Mouse (Mus musculus) intestine, embryonic 15.5 days (tissue): ENCODE measurements around the gene Dennd1b. TPM values are rescaled to one million over a fixed set of nuclear protein-coding genes. Genes with fewer than 3 reads are reported as not detected.

ENCODE experiments used
- ATAC-seq: fragments of 200-750 bp; cut with Nextera tagmentation; 2 replicates; pipeline ENCODE4 v1.8.0; 2017; ENCODE audit warnings: moderate TSS enrichment, moderate library complexity
- H3K27ac ChIP-seq: fragments of 300-500 bp; sonication (generic); 2 replicates; pipeline ENCODE4 v1.5.1; 2015; ENCODE audit warnings: mild to moderate bottlenecking, inconsistent platforms
- H3K27me3 ChIP-seq: fragments of 300-500 bp; sonication (generic); replicated peaks from 2 replicates; pipeline ENCODE4 v1.6.1; 2015; ENCODE audit warnings: inconsistent platforms
- H3K36me3 ChIP-seq: fragments of 300-500 bp; sonication (generic); 2 replicates; pipeline ENCODE4 v1.6.1; 2015; ENCODE audit warnings: inconsistent platforms
- H3K4me1 ChIP-seq: fragments of 300-500 bp; sonication (generic); replicated peaks from 2 replicates; pipeline ENCODE4 v1.6.1; 2015; ENCODE audit warnings: inconsistent platforms
- H3K4me2 ChIP-seq: fragments of 300-500 bp; sonication (generic); replicated peaks from 2 replicates; pipeline ENCODE4 v1.6.1; 2015; ENCODE audit warnings: mild to moderate bottlenecking, inconsistent platforms
- H3K4me3 ChIP-seq: fragments of 300-500 bp; sonication (generic); replicated peaks from 2 replicates; pipeline ENCODE4 v1.5.1; 2015; ENCODE audit warnings: inconsistent platforms
- H3K9ac ChIP-seq: fragments of 300-500 bp; sonication (generic); 2 replicates; pipeline ENCODE4 v1.6.1; 2015; ENCODE audit warnings: inconsistent platforms
- H3K9me3 ChIP-seq: fragments of 300-500 bp; sonication (generic); 2 replicates; pipeline ENCODE4 v1.6.1; 2016; ENCODE audit warnings: inconsistent platforms
- WGBS: fragments of 180-500 bp; shearing (Covaris S2); methylation state at CpG from one replicate; pipeline ENCODE4 v1.1.7; 2015; 5-methylcytosine and 5-hydroxymethylcytosine counted together
- polyA plus RNA-seq: library from polyadenylated mRNA; unstranded; fragments of >200 nt; fragmentation: Nextera tagmentation; extraction: Ambion mirVana; gene quantifications from 2 replicates; pipeline ENCODE4 v1.2.1, GENCODE M21; 2015

The Dennd1b gene
- polyA plus RNA-seq, 1 experiment from 2014 or later: 9.0 TPM

GRCm38 (mm10) chr1:138965511-138965910, 2.3 kb downstream of the Dennd1b start:
- Histone ChIP-seq H3K9me3 (no peaks in the 10 kb centered on the region), H3K9ac (no peak overlapping the region), H3K27ac (no peak overlapping the region), H3K4me2 (no peak overlapping the region), H3K4me1 (0 out of 2 replicates have a peak, but pooled peaks cover 7% of the 10 kb centered on the region), H3K4me3 (no peak overlapping the region), H3K27me3 (no peaks in the 10 kb centered on the region), H3K36me3 (no peaks in the 10 kb centered on the region)
- WGBS: 85% methylated on average over 2 of the region's 2 CpGs
- ATAC-seq: no peak

- Histone ChIP-seq H3K27ac (no peak overlapping the region), H3K9me3 (no peaks in the 10 kb centered on the region), H3K36me3 (no peaks in the 10 kb centered on the region), H3K27me3 (no peaks in the 10 kb centered on the region), H3K4me3 (no peak overlapping the region), H3K4me1 (0 out of 2 replicates have a peak, but pooled peaks cover 7% of the 10 kb centered on the region), H3K9ac (no peak overlapping the region), H3K4me2 (no peak overlapping the region)
- no peak for ATAC-seq
- 62% methylated on average over 7 of the region's 7 CpGs for WGBS
These were observed 4.2 kb downstream of the Dennd1b start for GRCm38 (mm10) chr1:138967450-138967849.

DNA sequence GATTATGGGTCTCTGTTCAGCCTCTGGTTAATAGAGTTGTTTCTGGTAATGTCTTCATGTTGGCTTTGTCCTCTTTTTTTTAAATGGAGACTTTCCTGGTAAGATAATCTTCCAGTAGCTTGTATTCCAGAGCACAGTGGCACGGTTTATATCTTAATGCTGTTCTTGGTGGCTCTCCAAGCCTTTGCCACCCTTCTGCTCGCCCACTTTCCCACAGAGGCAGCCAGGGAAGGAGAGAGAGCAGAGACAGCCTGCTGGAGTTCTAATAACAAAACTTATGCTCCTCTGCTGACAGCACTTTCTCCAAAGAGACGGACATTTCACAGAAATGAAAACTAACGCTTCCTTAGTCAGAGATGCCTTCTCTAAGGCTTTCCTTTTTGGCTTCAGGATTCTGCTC, 6.8 kb downstream of the Dennd1b start:
- no peak overlapping the region for H3K9ac ChIP-seq
- H3K4me3 ChIP-seq: no peak overlapping the region
- WGBS: 66% methylated on average over 4 of the region's 4 CpGs
- 0 out of 2 replicates have a peak, but pooled peaks cover 4% of the 10 kb centered on the region for H3K4me1 ChIP-seq
- no peak overlapping the region for H3K4me2 ChIP-seq
- no peaks in the 10 kb centered on the region for H3K36me3 ChIP-seq
- H3K27ac ChIP-seq: no peak overlapping the region
- no peaks in the 10 kb centered on the region for H3K9me3 ChIP-seq
- ATAC-seq: no peak
- H3K27me3 ChIP-seq: no peaks in the 10 kb centered on the region

DNA sequence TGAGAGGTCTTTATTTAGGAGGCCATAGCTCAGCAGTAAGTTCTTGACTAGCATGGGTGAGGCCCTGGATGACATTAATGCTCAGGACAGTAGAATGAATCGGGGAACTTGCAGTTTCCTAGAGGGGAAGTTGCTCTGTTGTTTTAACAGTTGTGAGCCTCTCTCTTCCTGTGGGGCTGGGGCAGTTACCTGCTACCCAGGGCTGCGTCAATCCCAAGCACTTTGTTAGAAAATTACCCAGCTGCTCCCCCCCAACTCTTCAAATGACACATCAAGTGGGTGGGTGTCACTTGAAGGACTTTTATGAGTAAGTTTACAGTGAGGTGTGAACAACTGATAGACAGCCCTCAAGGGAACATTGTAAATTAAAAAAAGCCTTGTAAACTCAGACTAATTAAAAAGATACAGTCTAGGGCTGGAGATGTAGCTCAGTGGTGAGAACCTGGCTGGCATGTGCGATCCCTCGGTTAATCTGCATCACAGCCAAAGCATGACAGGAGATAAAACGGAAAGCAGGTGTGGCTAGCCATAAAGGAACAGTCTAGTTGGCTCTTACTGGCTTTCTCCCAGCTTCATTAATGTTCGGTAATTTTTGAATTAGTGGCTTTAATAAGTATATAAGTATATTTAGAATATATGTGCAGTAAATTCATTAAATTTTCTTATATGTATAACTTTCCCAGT, 10.4 kb downstream of the Dennd1b start:
- H3K27ac ChIP-seq: no peak overlapping the region
- H3K9me3 ChIP-seq: no peaks in the 10 kb centered on the region
- no peaks in the 10 kb centered on the region for H3K4me1 ChIP-seq
- no peak overlapping the region for H3K4me2 ChIP-seq
- H3K4me3 ChIP-seq: no peak overlapping the region
- H3K36me3 ChIP-seq: no peaks in the 10 kb centered on the region
- H3K9ac ChIP-seq: no peak overlapping the region
- ATAC-seq: no peak
- H3K27me3 ChIP-seq: no peaks in the 10 kb centered on the region
- 69% methylated on average over 6 of the region's 6 CpGs for WGBS

GRCm38 (mm10) chr1:138974836-138975235, 11.6 kb downstream of the Dennd1b start:
- no peak for ATAC-seq
- Histone ChIP-seq H3K4me2 (no peak overlapping the region), H3K9me3 (no peaks in the 10 kb centered on the region), H3K4me1 (no peaks in the 10 kb centered on the region), H3K9ac (no peak overlapping the region), H3K4me3 (no peak overlapping the region), H3K27me3 (no peaks in the 10 kb centered on the region), H3K36me3 (no peaks in the 10 kb centered on the region), H3K27ac (no peak overlapping the region)
- 80% methylated on average over 8 of the region's 8 CpGs for WGBS

DNA sequence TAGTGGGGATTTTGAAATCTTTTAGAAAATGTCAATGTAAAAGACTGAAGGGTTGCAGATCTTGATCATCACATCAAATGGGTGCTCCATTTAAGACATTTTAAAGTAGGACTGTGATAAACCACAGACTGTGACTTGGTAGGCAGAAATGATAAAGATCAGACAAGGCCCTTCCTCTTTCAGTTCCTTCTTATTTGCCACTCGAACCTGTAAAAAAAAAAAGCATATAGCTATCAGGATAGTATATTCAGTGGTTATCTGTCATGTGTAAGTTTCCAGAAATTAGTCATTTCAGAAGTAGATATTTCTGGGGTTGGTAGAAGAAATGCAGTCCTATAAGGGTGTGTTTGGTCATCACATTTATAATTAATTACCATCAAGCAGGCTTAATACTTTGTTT, 12.7 kb downstream of the Dennd1b start:
- H3K36me3 ChIP-seq: no peaks in the 10 kb centered on the region
- no peak overlapping the region for H3K4me2 ChIP-seq
- H3K9me3 ChIP-seq: no peaks in the 10 kb centered on the region
- 58% methylated on average over 1 of the region's 1 CpGs for WGBS
- no peak for ATAC-seq
- no peak overlapping the region for H3K27ac ChIP-seq
- no peak overlapping the region for H3K4me3 ChIP-seq
- no peak overlapping the region for H3K9ac ChIP-seq
- no peaks in the 10 kb centered on the region for H3K27me3 ChIP-seq
- H3K4me1 ChIP-seq: no peaks in the 10 kb centered on the region

- H3K4me1 ChIP-seq: peaks cover 13% of the 10 kb centered on the region
- H3K27ac ChIP-seq: no peak overlapping the region
- no peak overlapping the region for H3K4me3 ChIP-seq
- no peaks in the 10 kb centered on the region for H3K9me3 ChIP-seq
- WGBS: 73% methylated on average over 7 of the region's 7 CpGs
- H3K27me3 ChIP-seq: no peaks in the 10 kb centered on the region
- no peak for ATAC-seq
- H3K9ac ChIP-seq: no peak overlapping the region
- H3K4me2 ChIP-seq: peak overlapping the region; percentile 14; the same call in 1 of the 2 replicates
- no peaks in the 10 kb centered on the region for H3K36me3 ChIP-seq
These were observed 19.0 kb downstream of the Dennd1b start for GRCm38 (mm10) chr1:138982203-138982602.

- no peak for ATAC-seq
These were observed 19.4 kb downstream of the Dennd1b start for GRCm38 (mm10) chr1:138982611-138983010.

DNA sequence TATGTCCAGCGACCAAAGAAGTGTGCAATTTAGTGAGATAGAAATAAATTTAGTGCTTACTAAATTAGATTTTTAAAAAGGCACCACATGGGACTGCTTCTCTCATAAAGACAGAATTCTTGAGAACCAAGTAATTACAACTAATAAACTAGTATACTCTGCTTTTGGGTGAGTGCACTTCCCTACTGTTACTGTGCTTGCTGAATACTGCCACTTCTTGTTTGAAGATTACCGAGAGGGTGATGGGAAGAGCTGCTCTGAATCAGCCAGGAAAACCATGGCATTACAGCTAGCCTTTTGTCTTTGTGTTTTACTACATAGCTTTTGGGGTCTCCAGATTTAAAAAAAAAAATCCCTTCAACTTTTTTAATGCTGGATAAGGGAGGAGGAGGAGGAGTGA, 19.8 kb downstream of the Dennd1b start:
- ATAC-seq: no peak
- Histone ChIP-seq H3K9me3 (no peaks in the 10 kb centered on the region), H3K27me3 (no peaks in the 10 kb centered on the region), H3K9ac (no peak overlapping the region), H3K4me2 (no peak overlapping the region; the same call in 1 of the 2 replicates), H3K4me3 (no peak overlapping the region), H3K27ac (no peak overlapping the region), H3K4me1 (peaks cover 13% of the 10 kb centered on the region), H3K36me3 (no peaks in the 10 kb centered on the region)
- WGBS: 55% methylated on average over 2 of the region's 2 CpGs

More at GRCm38 (mm10) chr1:138982611-138983010, 19.4 kb downstream of the Dennd1b start:
- Histone ChIP-seq H3K36me3 (no peaks in the 10 kb centered on the region), H3K27ac (no peak overlapping the region), H3K27me3 (no peaks in the 10 kb centered on the region), H3K4me3 (no peak overlapping the region), H3K4me2 (peak overlapping the region; percentile 14; the same call in 1 of the 2 replicates), H3K9ac (no peak overlapping the region), H3K9me3 (no peaks in the 10 kb centered on the region), H3K4me1 (peaks cover 13% of the 10 kb centered on the region)
- 66% methylated on average over 5 of the region's 5 CpGs for WGBS

- Histone ChIP-seq H3K9ac (no peak overlapping the region), H3K9me3 (no peaks in the 10 kb centered on the region), H3K27me3 (no peaks in the 10 kb centered on the region), H3K4me2 (peak overlapping the region; percentile 34), H3K4me3 (no peak overlapping the region), H3K27ac (no peak overlapping the region), H3K4me1 (peaks cover 13% of the 10 kb centered on the region), H3K36me3 (no peaks in the 10 kb centered on the region)
- peak; percentile 85 for ATAC-seq
- WGBS: 23% methylated on average over 6 of the region's 6 CpGs
These were observed 20.2 kb downstream of the Dennd1b start for GRCm38 (mm10) chr1:138983465-138983864.

GRCm38 (mm10) chr1:138984161-138984560, 20.9 kb downstream of the Dennd1b start:
- Histone ChIP-seq H3K9ac (no peak overlapping the region), H3K27me3 (no peaks in the 10 kb centered on the region), H3K4me1 (peaks cover 13% of the 10 kb centered on the region), H3K4me3 (no peak overlapping the region), H3K9me3 (no peaks in the 10 kb centered on the region), H3K27ac (no peak overlapping the region), H3K4me2 (no peak overlapping the region), H3K36me3 (no peaks in the 10 kb centered on the region)
- 87% methylated on average over 4 of the region's 4 CpGs for WGBS
- no peak for ATAC-seq

GRCm38 (mm10) chr1:138992384-138993138, 29.3 kb downstream of the Dennd1b start:
- Histone ChIP-seq H3K36me3 (no peaks in the 10 kb centered on the region), H3K27ac (no peak overlapping the region), H3K4me1 (no peaks in the 10 kb centered on the region; the same call in 1 of the 2 replicates), H3K9me3 (no peaks in the 10 kb centered on the region), H3K4me3 (no peak overlapping the region), H3K27me3 (no peaks in the 10 kb centered on the region), H3K4me2 (no peak overlapping the region), H3K9ac (no peak overlapping the region)
- WGBS: 72% methylated on average over 5 of the region's 5 CpGs
- ATAC-seq: peak; percentile 47; the same call in 1 of the 2 replicates
